Mouse (Mus musculus) ZHBTc4 (cell line): ENCODE measurements at regions not wholly inside any gene's neighbourhood (a gene's known extent, or its start where the extent isn't known, plus 50 kb on each side); places are given as distances from the start of the nearest gene placed in this dataset.

ENCODE experiments used
- DNase-seq: peaks from one replicate; pipeline ENCODE4 v3.0.0-alpha.2; 2011; ENCODE audit warnings: low read depth, low spot score

DNA sequence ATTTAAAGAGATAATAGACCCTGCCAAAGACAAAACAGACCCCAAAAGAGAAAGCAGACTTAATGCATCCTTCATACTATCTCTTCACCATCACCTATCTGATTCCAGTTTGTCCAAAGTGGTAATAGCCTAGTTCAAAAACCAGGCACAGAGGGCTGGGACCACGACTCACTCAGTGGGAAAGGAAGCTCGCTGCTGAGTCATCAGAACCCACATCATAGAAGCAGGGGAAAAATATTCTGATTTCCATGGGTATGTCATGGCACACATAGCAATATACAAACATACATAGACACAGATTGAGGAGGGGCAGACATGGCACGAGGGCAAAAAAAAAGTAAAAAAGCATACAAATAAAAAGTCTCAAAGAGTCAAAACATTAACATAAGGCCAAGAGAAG is 53.7 kb upstream of the Ralgps2 start:
- DNase-seq: no peak

DNA sequence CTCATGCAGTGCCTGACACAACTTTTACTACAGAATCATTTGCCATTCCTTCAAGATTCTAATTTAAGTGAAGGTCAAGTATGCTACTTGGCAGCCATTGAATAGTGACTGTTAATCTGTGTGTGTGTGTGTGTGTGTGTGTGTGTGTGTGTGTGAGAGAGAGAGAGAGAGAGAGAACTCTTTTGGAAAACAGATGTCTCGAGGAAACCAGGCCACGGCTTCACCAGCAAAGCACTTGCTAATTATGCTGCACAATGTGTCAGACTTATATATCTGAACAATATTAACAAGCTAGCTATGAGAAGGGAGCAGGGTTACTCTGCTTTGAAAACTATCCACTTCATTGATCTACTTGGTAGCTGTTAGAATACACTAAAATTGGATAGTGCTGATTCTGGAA is 53.1 kb upstream of the Ralgps2 start:
- no peak for DNase-seq

DNA sequence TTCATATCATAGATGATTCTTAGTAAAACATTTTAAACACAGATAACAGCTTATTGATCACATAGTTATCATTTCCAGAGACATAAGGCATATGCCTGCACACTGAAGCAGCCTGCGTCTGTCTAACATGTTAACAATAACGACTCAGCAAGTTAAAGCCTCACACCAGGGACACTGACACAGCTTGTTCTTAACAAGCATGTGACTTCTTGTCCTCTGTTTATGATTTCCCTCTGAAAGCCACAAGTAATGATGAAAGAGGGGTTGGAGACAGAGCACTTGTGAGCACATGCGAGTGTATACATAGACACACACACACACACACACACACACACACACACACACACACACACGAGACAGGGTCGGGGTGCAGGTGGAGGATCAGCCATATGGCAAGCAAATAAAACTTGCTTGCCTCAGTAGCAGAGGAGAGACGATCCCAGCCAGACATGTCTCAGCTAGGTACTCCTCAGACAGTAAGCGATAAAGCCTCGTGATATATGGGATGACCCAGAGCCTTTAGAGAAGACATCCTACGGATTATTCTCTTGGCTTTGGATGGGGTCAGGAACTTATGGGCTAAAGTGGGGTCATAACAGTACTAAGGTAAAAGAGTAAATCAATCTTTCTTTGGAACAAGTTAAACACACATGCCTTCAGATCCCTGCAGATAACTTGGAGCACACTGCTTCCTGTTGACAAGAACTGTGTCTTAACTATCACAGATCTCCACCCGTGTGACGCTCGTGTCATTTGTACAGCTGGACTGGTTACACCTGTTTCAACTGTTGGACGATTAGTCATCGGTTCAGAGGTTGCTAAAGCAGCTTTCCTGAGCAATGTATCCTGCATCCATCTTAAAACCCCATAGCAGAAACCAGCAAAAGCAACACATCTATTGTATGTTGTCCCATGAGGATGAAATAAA is 51.4 kb upstream of the Ralgps2 start:
- DNase-seq: no peak

DNA sequence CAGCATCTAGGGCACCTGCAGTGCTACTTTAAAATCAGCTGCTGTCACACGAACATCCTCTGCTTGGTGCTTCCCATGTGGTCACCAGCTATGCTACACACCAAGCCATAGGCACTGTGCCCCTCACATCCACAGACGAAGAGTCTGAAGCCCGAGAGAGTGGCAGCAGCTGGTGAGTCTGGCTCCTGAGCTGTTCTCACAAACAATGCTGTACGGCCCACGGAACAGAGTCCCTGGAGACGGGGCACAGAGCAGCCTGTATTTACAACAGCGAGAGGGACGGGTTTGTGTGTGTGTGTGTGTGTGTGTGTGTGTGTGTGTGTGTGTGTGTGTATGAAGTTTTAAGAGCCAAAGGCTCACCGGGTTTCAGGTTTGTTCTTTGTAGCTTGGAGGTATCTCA is 50.7 kb upstream of the Ralgps2 start:
- DNase-seq: no peak

DNA sequence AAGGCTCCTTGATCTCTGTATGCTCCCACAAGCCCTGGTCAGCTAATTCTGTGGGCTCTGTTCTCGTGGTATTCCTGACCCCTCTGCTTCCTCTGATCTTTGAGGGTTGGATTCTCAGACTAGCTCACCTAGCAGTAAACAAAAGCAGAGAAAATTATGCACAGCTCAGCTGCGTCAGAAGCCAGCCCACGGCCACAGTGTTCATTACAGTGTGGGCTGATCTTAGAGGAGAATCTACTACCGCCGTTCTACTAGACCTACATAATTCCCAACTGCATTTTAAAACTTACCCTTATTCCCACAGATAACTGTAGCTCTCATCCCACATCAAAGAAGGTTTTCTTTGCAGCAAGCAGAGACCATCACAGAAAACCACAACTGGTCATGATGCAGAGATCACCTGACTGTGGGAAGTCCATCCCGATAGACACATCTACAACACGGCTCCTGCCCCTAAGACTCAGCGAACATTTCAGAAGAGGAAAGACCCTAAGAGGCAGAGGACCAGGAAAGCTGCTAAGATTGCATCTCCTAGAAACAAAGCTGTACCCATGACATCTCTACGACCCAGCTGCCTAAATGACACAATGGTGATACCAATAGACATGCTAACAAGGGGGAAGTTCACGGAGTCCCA is 49.8 kb upstream of the Ralgps2 start:
- no peak for DNase-seq
